Mouse (Mus musculus): ENCODE measurements around the gene S100pbp. TPM values are rescaled to one million over a fixed set of nuclear protein-coding genes. Genes with fewer than 3 reads are reported as not detected.

Gene S100pbp
- total RNA-seq, 2 experiments from 2014 or later: 3.3 to 5.1 TPM

DNA sequence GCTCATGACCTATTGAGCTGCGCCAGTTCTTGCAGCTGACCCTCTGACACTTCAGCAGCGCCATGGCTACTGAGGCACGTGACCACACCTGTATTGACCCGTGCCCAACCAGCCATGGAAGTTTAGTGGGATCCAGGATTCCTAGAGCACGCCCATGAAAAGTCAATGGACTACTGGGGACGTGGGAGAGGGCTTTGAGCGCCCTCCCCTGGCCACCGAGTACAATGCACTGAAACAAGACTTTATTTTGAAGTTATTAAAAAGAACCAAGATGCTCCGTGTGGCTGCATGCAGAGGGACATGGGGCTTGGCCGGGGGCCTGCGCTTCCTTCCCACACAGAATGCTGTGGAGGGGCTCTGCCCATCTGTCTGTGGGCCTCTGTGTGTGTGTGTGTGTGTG is 78.2 kb downstream of the S100pbp start:
- intact Hi-C loops (cut with DNase I): no loop called here
- DNase-seq: no peak

DNA sequence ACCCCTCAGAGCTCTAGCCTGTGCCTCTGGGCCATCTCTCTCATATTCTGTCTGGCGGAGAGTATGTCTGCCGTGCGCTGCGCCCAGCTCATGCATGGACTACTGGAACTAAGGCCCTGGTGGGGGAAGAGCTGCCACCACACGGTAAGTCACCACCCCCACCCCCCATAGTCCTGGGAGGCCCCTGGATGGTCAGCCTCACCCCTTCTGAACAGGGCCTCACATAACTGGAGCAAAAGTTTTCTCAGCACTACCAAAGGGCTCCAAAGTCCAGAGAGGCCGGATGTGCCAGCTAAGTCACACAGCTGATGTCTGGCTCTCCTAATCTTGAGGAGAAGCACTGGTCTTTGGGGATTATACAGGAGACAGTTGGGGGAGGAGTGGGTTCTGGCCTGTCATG is 78.7 kb downstream of the S100pbp start:
- intact Hi-C loops (cut with DNase I): no loop called here
- no peak for DNase-seq

DNA sequence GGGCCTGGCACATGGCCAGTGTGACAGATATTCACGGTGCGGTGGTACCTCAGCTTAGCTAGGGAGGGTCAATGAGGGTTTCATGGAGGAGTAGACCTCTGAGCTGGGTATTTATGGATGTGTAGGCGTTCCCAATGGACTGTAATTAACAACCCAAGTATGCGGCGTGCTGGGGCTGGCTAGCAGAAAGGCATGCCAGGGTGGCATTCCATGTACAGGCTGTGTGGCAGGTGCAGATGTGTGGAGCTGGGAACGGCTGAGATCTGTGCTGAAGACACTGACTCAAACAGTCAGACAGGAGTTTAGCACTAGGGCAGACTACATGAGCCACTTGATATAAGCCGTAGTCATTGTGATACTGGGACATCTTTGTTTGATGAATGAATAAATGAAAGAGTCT is 80.9 kb downstream of the S100pbp start:
- intact Hi-C loops (cut with DNase I): no loop called here
- no peak for DNase-seq

- intact Hi-C loops (cut with DNase I): no loop called here
- DNase-seq: no peak
Observed at GRCm38 (mm10) chr4:129107348-129107899, 82.1 kb downstream of the S100pbp start.

- intact Hi-C loops (cut with DNase I): no loop called here
- no peak for DNase-seq
Observed at GRCm38 (mm10) chr4:129106073-129106472, 83.5 kb downstream of the S100pbp start.

DNA sequence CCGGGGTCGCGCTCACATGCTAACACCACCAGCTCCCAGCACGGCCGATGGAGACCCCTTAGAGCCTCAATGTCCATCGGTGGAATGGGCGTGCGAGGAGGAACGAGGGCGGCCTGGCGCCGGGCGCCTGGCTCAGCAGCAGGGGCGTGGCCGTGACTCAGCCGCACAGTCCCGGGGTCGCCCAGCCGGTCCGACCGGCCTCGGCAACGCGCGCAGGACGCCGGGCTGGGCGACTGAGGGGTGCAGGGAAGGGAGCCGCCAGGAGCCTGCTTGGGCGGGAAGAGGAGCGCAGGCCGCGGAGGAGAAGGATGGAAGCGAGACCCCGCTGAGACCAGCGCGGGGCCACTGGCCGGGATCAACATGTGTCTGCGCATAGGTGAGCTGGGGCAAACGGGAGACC is 84.2 kb downstream of the S100pbp start, which contains the start of gene Tmem54:
Gene Tmem54, plus strand, starts transcription at position 193 of the 400 bp plus-strand sequence.
- intact Hi-C loops (cut with DNase I): no loop called here
- DNase-seq: no peak

DNA sequence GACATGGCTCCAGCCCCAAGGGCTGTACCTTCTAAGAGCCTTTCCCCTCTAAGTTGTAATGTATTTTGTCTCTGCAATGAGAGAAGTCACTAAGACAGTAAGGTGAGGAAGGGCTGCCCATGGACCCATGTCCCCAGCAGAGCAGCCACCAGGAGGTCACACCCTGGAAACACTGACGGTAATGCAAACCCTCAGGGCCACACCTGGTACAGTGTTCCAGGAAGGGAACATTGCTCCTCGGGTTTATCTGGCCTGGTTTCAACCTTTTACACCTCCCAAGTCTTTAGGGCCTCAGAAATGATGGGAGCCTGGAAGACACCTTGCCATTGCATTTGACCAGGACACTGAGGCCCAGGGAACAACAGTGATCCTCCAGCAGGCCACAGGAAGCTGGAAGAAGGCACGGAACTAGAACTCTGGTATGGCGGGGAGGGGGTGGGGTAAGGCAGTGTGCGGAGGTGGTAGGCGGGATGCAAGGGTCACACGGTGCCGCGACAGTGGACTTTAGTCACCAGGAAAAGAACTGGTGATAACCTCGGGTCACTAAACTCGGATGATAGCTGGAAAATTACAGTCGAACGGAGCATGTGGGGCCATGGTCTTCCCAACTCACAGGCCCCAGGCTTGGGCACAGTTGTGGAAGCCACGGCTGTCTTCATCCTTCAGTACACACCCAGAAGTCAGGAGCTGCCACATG is 87.2 kb downstream of the S100pbp start:
- DNase-seq: no peak
- intact Hi-C loops (cut with DNase I): no loop called here

Other genes with a start within 250 kb of the S100pbp start
- gene Azin2, start 227.3 kb downstream of the S100pbp start, total RNA-seq (2021): 1 to 10 TPM; 2.2 to 2.6 TPM
- 10 to 100 TPM; 28.1 to 34.1 TPM for gene Ak2, start 197.8 kb downstream of the S100pbp start, total RNA-seq (2021)
- gene Rnf19b, start 131.5 kb downstream of the S100pbp start, total RNA-seq (2021): 10 to 100 TPM; 20.3 to 22.7 TPM
- gene Tmem54, start 84.2 kb downstream of the S100pbp start, total RNA-seq (2021): not detected
- not detected for gene Hpca, start 67.7 kb downstream of the S100pbp start, total RNA-seq (2021)
- 10 to 100 TPM; 68.2 to 86.2 TPM for gene Fndc5, start 52.7 kb downstream of the S100pbp start, total RNA-seq (2021)
- gene Yars, start within 50 bp of the S100pbp start, total RNA-seq (2021): 10 to 100 TPM; 38.0 to 39.8 TPM
- gene C77080, start 71.7 kb upstream of the S100pbp start, total RNA-seq (2021): 1 to 10 TPM; 1.7 to 1.9 TPM
- 10 to 100 TPM; 38.3 to 44.9 TPM for gene Sync, start 97.9 kb upstream of the S100pbp start, total RNA-seq (2021)
- gene Rbbp4, start 145.6 kb upstream of the S100pbp start, total RNA-seq (2021): 10 to 100 TPM; 36.0 to 47.3 TPM
- 10 to 100 TPM; 23.3 to 24.2 TPM for gene Zbtb8os, start 146.0 kb upstream of the S100pbp start, total RNA-seq (2021)
- 1 to 10 TPM in 1 of 2 experiments, under 1 TPM in 1; 0.76 to 1.1 TPM for gene Zbtb8a, start 188.4 kb upstream of the S100pbp start, total RNA-seq (2021)

All from gastrocnemius, postnatal 36 days (tissue).